Comparison of ENCODE assay signal across 18 mouse cellular contexts in genomic region chr9:110419511-110420112, GRCm38 (mm10). TPM values are rescaled to one million over a fixed set of nuclear protein-coding genes. Genes with fewer than 3 reads are reported as not detected.
DNase-seq lines count a peak whose midpoint lies in the region; ATAC-seq lines count a peak whose summit lies in the region.
"Had no signal": no experiment of that assay in that cellular context is flagged by ENCODE, and none has a peak within 500 bp of the region (broad histone marks: within the 10 kb centered on the region; RNA-seq: fewer than 3 reads in every experiment).

Gene Ngp, plus strand, starts transcription at chr9:110419747.

- no peaks in the 10 kb centered on the region for H3K79me2 ChIP-seq in macrophage (ENCODE audit: inconsistent target)

- H3K36me3 ChIP-seq in macrophage (ENCODE audit: inconsistent target) = no peaks in the 10 kb centered on the region
- H3K36me3 ChIP-seq: heart, embryonic 10.5 days; intestine, embryonic 15.5 days; midbrain, embryonic 12.5 days; neural tube, embryonic 15.5 days had no signal

- peak; percentile 66 for ATAC-seq in granulocyte monocyte progenitor cell, adult 5-6 weeks (replicated peaks; ENCODE audit: poor library complexity, severe bottlenecking)
- ATAC-seq: forebrain, postnatal 0 days; intestine, embryonic 15.5 days had no signal

- no peak within 1 kb of the TSS for H3K4me3 ChIP-seq in macrophage (ENCODE audit: inconsistent target)
- H3K4me3 ChIP-seq: heart, embryonic 10.5 days; intestine, embryonic 15.5 days; midbrain, embryonic 12.5 days; myocyte; neural tube, embryonic 15.5 days had no signal

- no peak for DNase-seq in adrenal gland, postnatal 4 days (ENCODE audit: low spot score in 2 of 2)
- no peak for DNase-seq in adrenal gland, adult 18-20 months (ENCODE audit: low spot score in 2 of 2)
- DNase-seq in 416B (ENCODE audit: low read depth) = peak; percentile 63
- DNase-seq in frontal cortex, adult 2 months (ENCODE audit: extremely low spot score in 1 of 2, low spot score in 1 of 2) = no peak
- DNase-seq in urinary bladder, adult 2 months (ENCODE audit: low spot score) = no peak
- DNase-seq: cerebellum, postnatal 10 days; forebrain, postnatal 0 days; heart, postnatal 14 days had no signal

- 82% methylated on average over 12 of the region's 12 CpGs for WGBS in macrophage (ENCODE audit: missing documents)

- no peak within 1 kb of the TSS for H3K27ac ChIP-seq in macrophage
- H3K27ac ChIP-seq: heart, embryonic 10.5 days; hindbrain, embryonic 14.5 days; intestine, embryonic 15.5 days; midbrain, embryonic 12.5 days; neural tube, embryonic 15.5 days had no signal

RNA-seq across cellular contexts. Expression of gene Ngp, which starts in this region (rescaled TPM):
- total RNA-seq in adrenal gland, postnatal 4 days (2021) = 10 to 100 TPM; 24.9 to 79.3 TPM
- total RNA-seq in adrenal gland, adult 18-20 months (2021) = not detected
- total RNA-seq in granulocyte monocyte progenitor cell, adult 5-6 weeks (2014; fragmentation: Nextera tagmentation) = 1.7 and 87.9 TPM in 2 replicates
- total RNA-seq in granulocyte monocyte progenitor cell, adult 5-6 weeks (2017) = 228 and 233 TPM in 2 replicates
- under 1 TPM in 1 of 26 experiments, not detected in 25; 0.71 TPM for total RNA-seq in macrophage (2018; cell fraction: chromatin; rRNA removed)
- 10 to 100 TPM in 5 of 26 experiments, 1 to 10 TPM in 19, under 1 TPM in 2; 0.38 to 19.7 (median 5.3) TPM for total RNA-seq in macrophage (2018; cell fraction: cytosol; rRNA removed)
- total RNA-seq in macrophage (2018; cell fraction: nucleus; rRNA removed) = 1 to 10 TPM in 15 of 26 experiments, under 1 TPM in 10, not detected in 1; 0.47 to 7.2 (median 1.5) TPM
- polyA plus RNA-seq in macrophage (2018) = 2.3 to 84.1 TPM (median 17.7 TPM) in 3 replicates
- 0.10 and 0.78 TPM in 2 replicates for polyA plus RNA-seq in frontal cortex, adult 2 months (2012; rRNA removed)
- polyA plus RNA-seq in urinary bladder, adult 2 months (2012; rRNA removed) = 0.06 TPM in 1 of 2 replicates, not detected in the other
- total RNA-seq: forebrain, postnatal 0 days; gastrocnemius, adult 8-10 months; liver, adult 2 months had no signal
- polyA plus RNA-seq: heart, embryonic 10.5 days; myocyte had no signal
